Mouse (Mus musculus): ENCODE measurements at regions not wholly inside any gene's neighbourhood (a gene's known extent, or its start where the extent isn't known, plus 50 kb on each side); places are given as distances from the start of the nearest gene placed in this dataset.

DNA sequence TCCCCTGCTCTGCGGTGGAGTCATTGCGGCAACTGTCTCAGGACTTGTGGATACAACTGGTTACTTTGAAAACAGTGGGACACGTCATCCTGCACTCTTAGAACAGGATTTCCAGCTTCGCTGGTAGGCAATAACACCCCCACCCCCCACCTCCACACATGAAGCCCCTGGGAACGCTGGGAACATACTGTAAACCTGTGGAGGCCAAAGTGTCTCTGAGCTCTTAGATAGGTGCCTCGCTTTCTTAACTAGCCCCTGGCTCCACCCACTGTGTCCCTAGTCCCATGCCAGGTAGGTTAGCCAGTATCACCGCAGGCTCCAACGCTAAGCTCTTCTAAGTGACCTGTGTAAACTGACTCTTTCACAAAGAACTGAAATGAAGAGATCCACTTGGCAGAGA lies 63.1 kb upstream of the Wnt7b start:
- TF ChIP-seq CTCF (IDR thresholded peaks at IDR 0.05; ENCODE audit: insufficient read depth, low read length) (no peak), POLR2A (IDR thresholded peaks at IDR 0.05; ENCODE audit: borderline replicate concordance, extremely low read depth, low read depth, low read length) (peak; percentile 45; the same call in 1 of the 2 replicates)
